Mouse (Mus musculus) thymus, adult 2 months (tissue): ENCODE measurements around the gene Mcm8. TPM values are rescaled to one million over a fixed set of nuclear protein-coding genes. Genes with fewer than 3 reads are reported as not detected.

Experiments
- DNase-seq: peaks from one replicate; pipeline ENCODE4 v3.0.0; 2021
- H3K27ac ChIP-seq: fragments of 200-500 bp; 2 replicates; pipeline ENCODE4 v1.5.1; 2012; ENCODE audit warnings: low read length, control low read depth; ENCODE audit not compliant: control insufficient read depth, insufficient read depth
- H3K27me3 ChIP-seq: fragments of 200-500 bp; 2 replicates; pipeline ENCODE4 v1.6.1; 2012; ENCODE audit warnings: mild to moderate bottlenecking, low read length, moderate library complexity, mixed read lengths; ENCODE audit not compliant: control insufficient read depth, insufficient read depth
- H3K36me3 ChIP-seq: fragments of 200-500 bp; 2 replicates; pipeline ENCODE4 v1.6.1; 2012; ENCODE audit warnings: mild to moderate bottlenecking, low read length, moderate library complexity; ENCODE audit not compliant: control insufficient read depth, insufficient read depth
- H3K4me1 ChIP-seq: fragments of 200-500 bp; replicated peaks from 2 replicates; pipeline ENCODE4 v1.6.1; 2012; ENCODE audit warnings: low read length; ENCODE audit not compliant: control insufficient read depth, insufficient read depth
- H3K4me3 ChIP-seq: fragments of 200-500 bp; 2 replicates; pipeline ENCODE4 v1.5.1; 2012; ENCODE audit warnings: mild to moderate bottlenecking, low read length, control low read depth, moderate library complexity; ENCODE audit not compliant: control insufficient read depth, insufficient read depth
- CTCF ChIP-seq: fragments of 200-500 bp; IDR thresholded peaks from 2 replicates; pipeline ENCODE4 v1.5.1; 2012; ENCODE audit warnings: mild to moderate bottlenecking, control low read depth, low read length, moderate library complexity, borderline replicate concordance; ENCODE audit not compliant: control insufficient read depth, poor library complexity, insufficient read depth; ENCODE audit errors: extremely low read depth
- POLR2A ChIP-seq: fragments of 200-500 bp; IDR thresholded peaks from 2 replicates; pipeline ENCODE4 v1.6.1; 2012; ENCODE audit warnings: mild to moderate bottlenecking, low read length, control low read depth, moderate library complexity; ENCODE audit not compliant: control insufficient read depth, poor library complexity, insufficient read depth; ENCODE audit errors: extremely low read depth
- WGBS: fragments of 180-500 bp; shearing (Covaris S2); methylation state at CpG from one replicate; pipeline ENCODE4 v1.1.7; 2018; 5-methylcytosine and 5-hydroxymethylcytosine counted together
- polyA plus RNA-seq: library from polyadenylated mRNA; depleted of rRNA; stranded (reverse); fragments of >200 nt; gene quantifications from 2 replicates; pipeline ENCODE4 v1.2.3, GENCODE M21; 2012

The Mcm8 gene
- polyA plus RNA-seq, 1 experiment = 3.0 TPM

- WGBS = 88% methylated on average over 7 of the region's 7 CpGs
- Histone ChIP-seq H3K4me3 (no peak overlapping the region), H3K4me1 (no peaks in the 10 kb centered on the region), H3K27ac (no peak overlapping the region), H3K27me3 (no peaks in the 10 kb centered on the region), H3K36me3 (no peaks in the 10 kb centered on the region)
- no peak for DNase-seq
- no peak for TF ChIP-seq CTCF
- TF ChIP-seq POLR2A = no peak
Measured at GRCm38 (mm10) chr2:132794204-132794586, 21.7 kb upstream of the Mcm8 start.

GRCm38 (mm10) chr2:132802976-132803375 lies 13.0 kb upstream of the Mcm8 start:
- DNase-seq = no peak
- H3K36me3 ChIP-seq = peaks cover 35% of the 10 kb centered on the region
- no peaks in the 10 kb centered on the region for H3K4me1 ChIP-seq
- no peak overlapping the region for H3K27ac ChIP-seq
- no peak overlapping the region for H3K4me3 ChIP-seq
- WGBS = 93% methylated on average over 2 of the region's 2 CpGs
- no peak for TF ChIP-seq CTCF
- TF ChIP-seq POLR2A = no peak
- H3K27me3 ChIP-seq = no peaks in the 10 kb centered on the region

- no peaks in the 10 kb centered on the region for H3K4me1 ChIP-seq
- no peaks in the 10 kb centered on the region for H3K27me3 ChIP-seq
- no peak overlapping the region for H3K4me3 ChIP-seq
- no peaks in the 10 kb centered on the region for H3K36me3 ChIP-seq
- TF ChIP-seq POLR2A = no peak
- TF ChIP-seq CTCF = no peak
- WGBS = 99% methylated on average over 4 of the region's 4 CpGs
- no peak overlapping the region for H3K27ac ChIP-seq
- no peak for DNase-seq
Measured at GRCm38 (mm10) chr2:132841071-132841470, 25.1 kb downstream of the Mcm8 start.

GRCm38 (mm10) chr2:132846407-132847358 lies 30.7 kb downstream of the Mcm8 start, which contains the start of gene Crls1:
TSS of gene Crls1 (plus strand) at chr2:132846666.
- DNase-seq = peak; percentile 99
- Histone ChIP-seq H3K4me1 (peaks cover 10% of the 10 kb centered on the region), H3K36me3 (no peaks in the 10 kb centered on the region), H3K27me3 (no peaks in the 10 kb centered on the region; the same call in 1 of the 2 replicates), H3K27ac (no peak within 1 kb of the TSS), H3K4me3 (peak within 1 kb of the TSS; percentile 94)
- WGBS = under 1% methylated on average over 94 of the region's 96 CpGs
- TF ChIP-seq CTCF (peak; percentile 97), POLR2A (peak; percentile 61; the same call in 1 of the 2 replicates)

- 61% methylated on average over 7 of the region's 7 CpGs for WGBS
- Histone ChIP-seq H3K27ac (no peak overlapping the region), H3K4me3 (peak overlapping the region; percentile 24; the same call in 1 of the 2 replicates), H3K27me3 (no peaks in the 10 kb centered on the region; the same call in 1 of the 2 replicates), H3K36me3 (no peaks in the 10 kb centered on the region), H3K4me1 (peaks cover 10% of the 10 kb centered on the region)
- DNase-seq = peak; percentile 7
- TF ChIP-seq CTCF (no peak), POLR2A (no peak)
Measured at GRCm38 (mm10) chr2:132847581-132847980, 31.6 kb downstream of the Mcm8 start.

GRCm38 (mm10) chr2:132848361-132848760 lies 32.4 kb downstream of the Mcm8 start:
- Histone ChIP-seq H3K36me3 (no peaks in the 10 kb centered on the region), H3K4me1 (peaks cover 10% of the 10 kb centered on the region), H3K4me3 (no peak overlapping the region), H3K27ac (no peak overlapping the region), H3K27me3 (no peaks in the 10 kb centered on the region; the same call in 1 of the 2 replicates)
- TF ChIP-seq POLR2A (no peak), CTCF (no peak)
- 95% methylated on average over 4 of the region's 4 CpGs for WGBS
- no peak for DNase-seq
